22 mouse cellular contexts compared by ENCODE assay signal in the genomic region with DNA sequence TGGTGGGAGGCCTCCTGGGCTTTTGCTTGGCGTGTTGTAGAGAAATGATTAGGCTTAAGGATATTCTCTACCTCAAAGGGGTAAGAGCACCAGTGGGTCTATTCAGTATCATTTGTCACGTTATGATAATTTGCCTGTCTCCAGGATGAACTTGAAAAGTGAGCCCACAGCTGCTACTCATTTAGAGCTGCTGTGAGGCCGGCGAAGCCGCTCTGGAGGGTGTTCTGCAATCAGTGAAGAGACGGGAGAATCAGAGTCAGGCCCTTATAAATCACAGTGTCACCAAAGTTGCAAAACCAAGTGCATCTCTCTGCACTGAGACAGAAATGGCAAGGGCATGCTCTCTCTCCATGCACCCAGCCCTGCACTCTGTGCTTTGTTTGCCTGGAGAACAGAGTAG.
DNase-seq lines count a peak whose midpoint lies in the region; ATAC-seq and TF ChIP-seq lines count a peak whose summit lies in the region.
"Had no signal": no experiment of that assay in that cellular context is flagged by ENCODE, and none has a peak within 500 bp of the region (broad histone marks: within the 10 kb centered on the region; RNA-seq: fewer than 3 reads in every experiment).

No protein-coding gene starts in this region.

- no peaks in the 10 kb centered on the region for H3K36me3 ChIP-seq in midbrain, embryonic 11.5 days (ENCODE audit: control insufficient read depth, insufficient read depth, low read length)
- no peaks in the 10 kb centered on the region for H3K36me3 ChIP-seq in midbrain, postnatal 0 days (ENCODE audit: insufficient read depth, low read length)
- no peaks in the 10 kb centered on the region for H3K36me3 ChIP-seq in embryonic facial prominence, embryonic 11.5 days (replicated peaks; ENCODE audit: control insufficient read depth, insufficient read depth, low read depth, low read length)
- H3K36me3 ChIP-seq in neural tube, embryonic 11.5 days (ENCODE audit: control insufficient read depth, insufficient read depth, low read length) = no peaks in the 10 kb centered on the region
- H3K36me3 ChIP-seq: forebrain, embryonic 15.5 days; limb, embryonic 15.5 days had no signal

- no peaks in the 10 kb centered on the region for H3K9me3 ChIP-seq in midbrain, embryonic 11.5 days (ENCODE audit: control insufficient read depth, low read length)
- no peaks in the 10 kb centered on the region for H3K9me3 ChIP-seq in midbrain, postnatal 0 days (ENCODE audit: low read length)
- no peaks in the 10 kb centered on the region for H3K9me3 ChIP-seq in embryonic facial prominence, embryonic 11.5 days (replicated peaks; ENCODE audit: control insufficient read depth, low read length)
- H3K9me3 ChIP-seq in neural tube, embryonic 11.5 days (ENCODE audit: control insufficient read depth, low read length) = no peaks in the 10 kb centered on the region
- H3K9me3 ChIP-seq: forebrain, embryonic 15.5 days; limb, embryonic 15.5 days had no signal

- no peaks in the 10 kb centered on the region for H3K4me1 ChIP-seq in midbrain, embryonic 11.5 days (ENCODE audit: control insufficient read depth, insufficient read depth, low read length)
- no peaks in the 10 kb centered on the region for H3K4me1 ChIP-seq in midbrain, postnatal 0 days (ENCODE audit: insufficient read depth, low read length)
- H3K4me1 ChIP-seq in embryonic facial prominence, embryonic 11.5 days (ENCODE audit: control insufficient read depth, insufficient read depth, low read length) = peaks cover 3% of the 10 kb centered on the region
- H3K4me1 ChIP-seq in neural tube, embryonic 11.5 days (ENCODE audit: control insufficient read depth, insufficient read depth, low read length) = peaks cover 4% of the 10 kb centered on the region; the same call in 1 of the 2 replicates
- H3K4me1 ChIP-seq: forebrain, embryonic 15.5 days had no signal

- H3K9ac ChIP-seq in midbrain, embryonic 11.5 days (ENCODE audit: low read length) = no peak overlapping the region
- no peak overlapping the region for H3K9ac ChIP-seq in midbrain, postnatal 0 days (replicated peaks; ENCODE audit: low read length, poor library complexity, severe bottlenecking)
- no peak overlapping the region for H3K9ac ChIP-seq in embryonic facial prominence, embryonic 11.5 days (replicated peaks; ENCODE audit: low read length)
- H3K9ac ChIP-seq in neural tube, embryonic 11.5 days (ENCODE audit: low read length) = no peak overlapping the region
- H3K9ac ChIP-seq: forebrain, embryonic 15.5 days; limb, embryonic 15.5 days; liver, embryonic 14.5 days; lung, embryonic 14.5 days had no signal

- H3K4me2 ChIP-seq in midbrain, embryonic 11.5 days = no peak overlapping the region
- no peak overlapping the region for H3K4me2 ChIP-seq in midbrain, postnatal 0 days (ENCODE audit: low read depth, low read length, poor library complexity, severe bottlenecking)
- no peak overlapping the region for H3K4me2 ChIP-seq in embryonic facial prominence, embryonic 11.5 days (ENCODE audit: low read depth, low read length)
- no peak overlapping the region for H3K4me2 ChIP-seq in neural tube, embryonic 11.5 days (ENCODE audit: low read depth)
- H3K4me2 ChIP-seq: forebrain, embryonic 15.5 days; limb, embryonic 15.5 days; lung, embryonic 14.5 days had no signal

- DNase-seq in midbrain, embryonic 11.5 days (ENCODE audit: low spot score, missing footprints) = peak; percentile 14
- no peak for DNase-seq in midbrain, postnatal 0 days (ENCODE audit: low spot score)
- DNase-seq in embryo, embryonic 10.5 days (ENCODE audit: low spot score) = peak; percentile 64
- DNase-seq in embryonic facial prominence, embryonic 11.5 days (ENCODE audit: low spot score) = peak; percentile 62
- DNase-seq in neural tube, embryonic 11.5 days (ENCODE audit: low spot score) = peak; percentile 46
- DNase-seq in heart, adult 9 months (ENCODE audit: low spot score in 2 of 2) = no peak
- DNase-seq in right cerebral cortex, adult 2 months (ENCODE audit: low spot score in 2 of 2) = no peak
- DNase-seq in gastrocnemius, postnatal 10 days = no peak
- DNase-seq: cerebellum, adult 18-20 months; cerebellum, postnatal 36 days; gastrocnemius, postnatal 14 days; heart, adult 2 months; kidney, adult 11 months; kidney, postnatal 4 days; lung, embryonic 14.5 days; midbrain, embryonic 14.5 days; right cerebral cortex, adult 18-20 months had no signal

- no peak overlapping the region for H3K4me3 ChIP-seq in midbrain, embryonic 11.5 days (ENCODE audit: low read depth, low read length)
- no peak overlapping the region for H3K4me3 ChIP-seq in midbrain, postnatal 0 days (ENCODE audit: low read depth, low read length)
- no peak overlapping the region for H3K4me3 ChIP-seq in embryonic facial prominence, embryonic 11.5 days (ENCODE audit: low read depth, low read length)
- H3K4me3 ChIP-seq in neural tube, embryonic 11.5 days (ENCODE audit: low read depth, low read length) = no peak overlapping the region
- H3K4me3 ChIP-seq: forebrain, embryonic 15.5 days; heart, adult 2 months; limb, embryonic 15.5 days had no signal

- H3K27ac ChIP-seq in midbrain, embryonic 11.5 days (ENCODE audit: low read depth, low read length) = no peak overlapping the region
- no peak overlapping the region for H3K27ac ChIP-seq in midbrain, postnatal 0 days (ENCODE audit: low read depth, low read length)
- H3K27ac ChIP-seq in embryonic facial prominence, embryonic 11.5 days (replicated peaks; ENCODE audit: low read depth, low read length) = no peak overlapping the region
- no peak overlapping the region for H3K27ac ChIP-seq in neural tube, embryonic 11.5 days (ENCODE audit: low read depth, low read length)
- H3K27ac ChIP-seq: forebrain, embryonic 15.5 days; heart, adult 2 months; limb, embryonic 15.5 days; liver, embryonic 14.5 days; stomach, postnatal 0 days had no signal

- WGBS in midbrain, embryonic 11.5 days = 61% methylated on average over 6 of the region's 6 CpGs
- WGBS in midbrain, postnatal 0 days = 69% methylated on average over 6 of the region's 6 CpGs
- WGBS in embryonic facial prominence, embryonic 11.5 days = 31% methylated on average over 6 of the region's 6 CpGs
- WGBS in neural tube, embryonic 11.5 days = 26% methylated on average over 6 of the region's 6 CpGs

- TF ChIP-seq CTCF in midbrain, postnatal 0 days (IDR thresholded peaks at IDR 0.05) = no peak

- no peaks in the 10 kb centered on the region for H3K27me3 ChIP-seq in midbrain, embryonic 11.5 days (ENCODE audit: control insufficient read depth, insufficient read depth, low read length)
- no peaks in the 10 kb centered on the region for H3K27me3 ChIP-seq in midbrain, postnatal 0 days (ENCODE audit: insufficient read depth, low read length)
- H3K27me3 ChIP-seq in embryonic facial prominence, embryonic 11.5 days (ENCODE audit: control insufficient read depth, insufficient read depth, low read length) = no peaks in the 10 kb centered on the region
- H3K27me3 ChIP-seq in neural tube, embryonic 11.5 days (ENCODE audit: control insufficient read depth, insufficient read depth, low read length) = no peaks in the 10 kb centered on the region
- H3K27me3 ChIP-seq: forebrain, embryonic 15.5 days; limb, embryonic 15.5 days had no signal

- no peak for ATAC-seq in midbrain, embryonic 11.5 days (ENCODE audit: low FRiP score)
- no peak for ATAC-seq in midbrain, postnatal 0 days (ENCODE audit: low FRiP score)
- ATAC-seq in embryonic facial prominence, embryonic 11.5 days (replicated peaks; ENCODE audit: insufficient number of reproducible peaks, low FRiP score, low TSS enrichment, low read depth) = peak; percentile 29; the same call in 1 of the 2 replicates
- no peak for ATAC-seq in neural tube, embryonic 11.5 days (ENCODE audit: insufficient read depth, low FRiP score, low TSS enrichment)
- ATAC-seq: activated CD4-positive, CD25-positive, alpha-beta regulatory T cell, adult 4 months; forebrain, embryonic 15.5 days had no signal

Comparison
In these comparisons a context has a peak if more than half of its experiments do, and no peak if none do; other contexts are left out.
1. DNase-seq: peak in midbrain, embryonic 11.5 days (single experiment), embryo, embryonic 10.5 days (single experiment), embryonic facial prominence, embryonic 11.5 days (single experiment) and neural tube, embryonic 11.5 days (single experiment); none in midbrain, postnatal 0 days (single experiment), heart, adult 9 months (0 of 2), right cerebral cortex, adult 2 months (0 of 2) and gastrocnemius, postnatal 10 days (single experiment).